Mouse (Mus musculus): Measurements from ENCODE around the gene Bub1b.

DNA sequence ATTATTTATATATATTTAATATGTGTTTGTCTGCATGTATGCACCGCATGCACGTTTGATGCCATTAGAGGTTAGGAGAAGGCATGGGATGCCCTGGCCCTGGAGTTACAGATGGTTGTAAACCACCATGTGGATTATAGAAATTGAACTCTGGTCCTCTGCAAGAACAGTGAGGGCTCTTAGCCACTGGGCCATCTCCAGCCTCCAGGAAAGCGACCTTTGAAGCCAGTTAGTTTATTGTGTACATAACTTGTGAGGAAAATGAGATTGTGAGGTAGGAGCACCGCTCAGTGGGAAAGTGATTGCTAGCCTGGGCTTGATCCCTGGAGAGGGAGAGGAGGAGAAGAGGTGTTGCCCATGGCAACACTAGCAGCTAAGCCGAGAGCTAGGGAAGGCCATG is 39.2 kb downstream of the Bub1b start:
- TF ChIP-seq CTCF (IDR thresholded peaks at IDR 0.05; ENCODE audit: low read depth) (no peak), EP300 (IDR thresholded peaks at IDR 0.05; ENCODE audit: low read depth) (no peak)

All from heart, postnatal 0 days (tissue).